Comparison of ENCODE assay signal across 8 mouse cellular contexts in genomic region chrX:153695782-153696395, GRCm38 (mm10). TPM values are rescaled to one million over a fixed set of nuclear protein-coding genes. Genes with fewer than 3 reads are reported as not detected.
DNase-seq lines count a peak whose midpoint lies in the region; ATAC-seq and TF ChIP-seq lines count a peak whose summit lies in the region.

Kctd12b (minus strand) TSS chrX:153696391.

- H3K36me3 ChIP-seq in lung, postnatal 0 days (ENCODE audit: insufficient read depth, low read length), result no peaks in the 10 kb centered on the region

- no peaks in the 10 kb centered on the region for H3K4me1 ChIP-seq in lung, postnatal 0 days (ENCODE audit: insufficient read depth, low read depth, low read length)

- H3K4me3 ChIP-seq in lung, postnatal 0 days (ENCODE audit: low read depth, low read length), result peak within 1 kb of the TSS; percentile 46

- WGBS in lung, postnatal 0 days, result 21% methylated on average over 11 of the region's 11 CpGs

- peak within 1 kb of the TSS; percentile 32 for H3K9ac ChIP-seq in lung, postnatal 0 days (replicated peaks; ENCODE audit: low read depth)

- TF ChIP-seq EP300 in lung, postnatal 0 days (IDR thresholded peaks at IDR 0.05), result no peak

- H3K9me3 ChIP-seq in lung, postnatal 0 days (ENCODE audit: low read length), result no peaks in the 10 kb centered on the region

- no peaks in the 10 kb centered on the region for H3K27me3 ChIP-seq in lung, postnatal 0 days (replicated peaks; ENCODE audit: insufficient read depth, low read length)

- TF ChIP-seq CTCF in lung, postnatal 0 days (IDR thresholded peaks at IDR 0.05), result no peak

- DNase-seq in adrenal gland, adult (ENCODE audit: inconsistent age in 2 of 2, low spot score in 1 of 2), result peak; percentile 22 to 60
- no peak for DNase-seq in adrenal gland, adult 8-10 months
- peak; percentile 26 to 40 for DNase-seq in heart, adult 9 months (ENCODE audit: low spot score in 2 of 2)
- DNase-seq in kidney, adult 18-20 months, result peak; percentile 16
- DNase-seq in lung, postnatal 0 days (ENCODE audit: low spot score), result peak; percentile 59
- DNase-seq in ovary, postnatal 36 days (ENCODE audit: low spot score), result peak; percentile 8
- DNase-seq in layer of hippocampus, adult 18-20 months (ENCODE audit: low spot score in 2 of 2), result no peak

- ATAC-seq in common myeloid progenitor, adult 5-6 weeks (replicated peaks; ENCODE audit: low read depth, poor library complexity, severe bottlenecking), result peak; percentile 86
- peak; percentile 46 for ATAC-seq in lung, postnatal 0 days

- H3K4me2 ChIP-seq in lung, postnatal 0 days (replicated peaks; ENCODE audit: low read depth, low read length), result peak within 1 kb of the TSS; percentile 46

- H3K27ac ChIP-seq in lung, postnatal 0 days (ENCODE audit: low read length), result peak within 1 kb of the TSS; percentile 73

RNA-seq across cellular contexts. Expression of gene Kctd12b, which starts in this region (rescaled TPM):
- 10 to 100 TPM in 2 of 4 experiments, 1 to 10 TPM in 2; 5.8 to 11.4 (median 9.0) TPM for total RNA-seq in adrenal gland, adult 8-10 months (2022)
- total RNA-seq in common myeloid progenitor, adult 5-6 weeks (2017), result 0.39 and 3.8 TPM in 2 replicates
- polyA plus RNA-seq in lung, postnatal 0 days (2015; fragmentation: Nextera tagmentation; extraction: Ambion mirVana), result 8.2 and 9.7 TPM in 2 replicates
- total RNA-seq in layer of hippocampus, adult 18-20 months (2021), result 1 to 10 TPM; 3.3 to 4.4 TPM

Comparison
In these comparisons a context has a peak if more than half of its experiments do, and no peak if none do; other contexts are left out.
1. DNase-seq: peak in adrenal gland, adult (2 of 2), heart, adult 9 months (2 of 2), kidney, adult 18-20 months (single experiment), lung, postnatal 0 days (single experiment) and ovary, postnatal 36 days (single experiment); none in adrenal gland, adult 8-10 months (single experiment) and layer of hippocampus, adult 18-20 months (0 of 2).